Mouse (Mus musculus) left cerebral cortex, postnatal 10 days (tissue): ENCODE data around the gene Iqcc. TPM values are rescaled to one million over a fixed set of nuclear protein-coding genes. Genes with fewer than 3 reads are reported as not detected.

Experiments
- DNase-seq, 2 experiments: peaks; one replicate each; pipeline ENCODE4 v3.0.0; 2021 to 2022; ENCODE audit warnings: low spot score in 2 of 2, mixed read lengths in 1 of 2; ENCODE audit errors: extremely low spot score in 1 of 2
- intact Hi-C: fragments of 180-260 bp; cut with DNase I; formaldehyde crosslinking; loops from one replicate; pipeline ENCODE4 v1.15.1; 2025
- total RNA-seq, 2 experiments: library from RNA; stranded (reverse); gene quantifications; 2 replicates each; pipeline ENCODE4 v1.2.3; 2021

Iqcc gene
- 10 to 100 TPM; 29.3 to 31.5 TPM for total RNA-seq

DNA sequence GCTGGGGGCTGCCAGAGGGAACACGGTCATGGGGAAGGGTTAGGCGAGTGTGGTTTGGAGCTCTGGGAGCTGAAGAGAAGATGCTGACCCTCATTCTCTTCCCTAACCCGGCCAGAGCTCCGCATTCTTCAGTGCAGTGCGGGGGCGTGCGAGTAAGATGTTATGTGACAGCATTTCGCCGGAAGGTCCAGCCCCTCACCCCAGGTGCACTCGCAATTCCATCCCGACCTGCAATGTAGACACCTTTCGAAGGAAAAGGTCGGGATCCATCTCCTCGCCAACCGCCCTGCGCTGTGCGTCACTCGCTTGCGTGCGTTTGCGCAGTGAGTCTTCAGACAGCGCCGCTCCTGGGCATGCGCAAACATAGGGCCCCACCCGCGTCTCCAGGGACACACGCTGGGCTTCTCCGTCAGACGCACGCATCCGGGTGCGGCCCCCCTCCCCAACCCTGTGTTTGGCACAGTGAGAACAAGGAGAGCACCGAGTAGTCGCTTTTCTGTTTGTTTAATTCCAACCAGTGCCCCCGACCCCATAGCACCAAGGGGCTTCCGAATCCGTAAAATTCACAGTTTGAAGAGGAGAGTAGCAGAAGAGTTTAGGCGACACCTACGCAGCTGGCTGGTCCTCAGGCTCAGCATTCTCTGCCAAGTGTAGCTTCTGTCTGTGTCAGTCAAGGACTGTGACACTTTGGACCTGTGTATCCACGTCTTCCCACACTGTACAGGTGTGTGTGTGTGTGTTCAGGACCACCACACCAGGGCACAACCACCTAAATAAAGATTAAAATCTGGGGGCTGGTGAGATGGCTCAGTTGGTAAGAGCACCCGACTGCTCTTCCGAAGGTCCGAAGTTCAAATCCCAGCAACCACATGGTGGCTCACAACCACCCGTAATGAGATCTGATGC, at the start of gene Iqcc:
Iqcc (minus strand) TSS at position 314 of the 906 bp plus-strand sequence.
- DNase-seq: peak; percentile 96 to 97
- intact Hi-C loops: no loop called here

DNA sequence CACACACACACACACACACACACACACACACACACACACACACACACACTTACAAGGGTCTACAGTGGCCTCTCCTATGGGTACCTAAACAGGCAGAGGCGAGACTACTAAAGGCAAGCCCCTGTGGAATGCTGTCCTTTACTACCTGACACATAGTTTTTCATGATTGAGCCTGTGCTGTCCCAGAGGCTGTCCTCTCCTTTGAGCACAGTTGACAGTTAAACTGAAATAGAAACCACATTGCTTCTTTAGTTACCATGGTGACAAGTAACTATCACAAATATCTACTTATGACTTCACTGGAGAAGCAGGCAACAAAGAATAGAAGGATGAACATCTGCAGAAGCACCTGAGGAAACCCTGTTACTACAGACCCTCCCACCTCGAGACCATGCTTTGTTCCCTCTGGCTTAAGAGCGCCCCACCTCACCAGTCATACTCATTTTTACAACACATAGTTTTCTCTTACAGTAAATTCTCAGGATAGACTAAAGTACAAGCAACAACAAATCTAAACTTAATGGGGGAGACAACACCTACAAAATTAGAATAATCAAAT, 43.4 kb upstream of the Iqcc start:
- intact Hi-C loops: no loop called here
- DNase-seq: no peak

GRCm38 (mm10) chr4:129661584-129661983, 42.7 kb upstream of the Iqcc start:
- intact Hi-C loops: no loop called here
- no peak for DNase-seq

GRCm38 (mm10) chr4:129654770-129655169, 35.9 kb upstream of the Iqcc start:
- intact Hi-C loops: no loop called here
- no peak for DNase-seq

GRCm38 (mm10) chr4:129650359-129650758, 31.5 kb upstream of the Iqcc start:
- intact Hi-C loops: no loop called here
- DNase-seq: no peak

GRCm38 (mm10) chr4:129648656-129649055, 29.8 kb upstream of the Iqcc start:
- DNase-seq: no peak
- intact Hi-C loops: no loop called here

DNA sequence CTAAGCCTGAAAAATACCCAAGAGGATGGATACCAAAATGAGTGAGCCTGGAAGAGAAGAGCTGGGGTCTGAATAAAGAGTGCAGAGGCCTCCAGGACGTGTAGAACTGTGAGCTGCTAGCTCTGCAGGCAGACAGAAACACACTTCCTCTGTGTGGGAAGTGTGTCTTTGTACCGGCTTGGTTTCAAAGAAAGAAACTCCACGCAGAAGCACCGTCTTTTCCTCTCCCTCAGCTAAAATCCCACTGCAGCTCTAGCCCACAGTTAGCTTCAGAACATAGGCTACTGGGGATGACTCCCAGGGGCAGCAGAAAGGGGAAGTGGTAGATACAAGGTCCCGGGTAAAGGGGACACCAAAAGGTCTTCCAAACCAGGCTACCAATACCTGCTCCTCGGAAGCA, 26.3 kb upstream of the Iqcc start:
- intact Hi-C loops: no loop called here
- no peak for DNase-seq

GRCm38 (mm10) chr4:129641756-129642155, 22.9 kb upstream of the Iqcc start:
- intact Hi-C loops: no loop called here
- DNase-seq: no peak

DNA sequence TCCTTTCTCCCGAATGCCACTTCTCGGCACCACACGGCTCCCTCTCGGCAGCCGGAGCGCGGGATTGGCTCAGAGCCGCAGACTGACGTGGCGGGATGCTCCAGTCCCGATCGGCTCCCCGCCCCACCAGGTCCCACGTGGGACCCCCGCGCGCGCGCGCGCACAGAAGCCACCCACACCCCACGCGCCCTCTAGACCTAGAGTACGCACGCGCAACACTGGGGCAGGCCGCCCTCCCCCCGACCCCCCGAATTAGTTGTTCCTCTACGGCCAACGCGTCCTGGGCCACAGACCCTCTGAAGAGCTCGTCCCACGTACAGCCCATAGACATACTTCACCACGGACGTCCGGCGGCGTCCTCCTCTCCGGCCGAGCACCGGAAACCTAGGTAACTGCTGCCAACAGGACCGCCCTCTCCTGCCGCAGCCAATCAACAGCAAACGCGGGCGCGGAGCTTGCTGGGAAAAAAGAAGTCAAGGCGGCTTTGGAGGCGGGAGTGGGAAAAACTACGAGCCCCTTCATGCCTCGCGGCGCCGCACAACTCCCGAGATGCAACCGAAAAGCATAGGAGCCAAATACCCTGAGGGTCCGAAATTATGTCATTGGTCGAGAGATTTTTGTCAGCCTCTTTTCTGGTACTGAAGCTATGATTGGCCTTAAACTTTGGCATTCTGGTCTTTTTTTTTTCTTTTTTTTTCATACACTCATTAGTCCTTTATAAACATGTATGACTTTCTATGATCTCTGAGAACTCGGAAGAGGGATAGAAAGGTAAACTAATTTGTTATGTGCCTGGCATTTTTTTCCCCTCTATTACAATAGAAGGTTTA, 22.0 kb upstream of the Iqcc start, which contains the start of gene Txlna:
Txlna (minus strand) TSS at position 428 of the 830 bp plus-strand sequence.
- peak; percentile 97 to 98 for DNase-seq
- intact Hi-C loops: no loop called here

DNA sequence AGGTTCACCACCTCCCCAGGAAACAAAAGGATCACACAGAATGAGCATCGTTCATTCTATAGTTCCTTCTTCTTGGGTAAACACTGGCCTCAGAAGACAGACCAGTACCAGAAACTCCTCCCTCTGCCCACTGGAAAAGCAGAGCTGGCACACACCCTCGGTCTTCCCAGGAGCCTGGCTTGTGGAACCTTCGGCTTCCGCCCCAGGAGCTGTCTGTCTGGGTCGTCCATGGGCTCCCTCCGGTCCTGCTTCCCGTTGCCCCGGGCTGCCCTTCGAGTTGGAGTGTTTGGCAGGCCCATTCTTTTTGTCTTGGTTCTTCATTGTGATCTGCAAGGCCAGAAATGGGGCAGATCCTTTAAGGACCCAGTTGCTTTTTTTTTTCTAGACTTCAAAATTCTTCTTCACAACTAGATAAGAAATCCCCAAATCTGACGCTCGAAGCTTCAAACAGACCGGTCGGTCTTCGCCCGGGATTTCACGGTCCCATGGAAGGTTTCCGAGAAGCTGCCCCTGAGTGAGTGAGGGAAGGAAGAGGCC, 21.3 kb upstream of the Iqcc start:
- DNase-seq: peak in 1 of 2 experiments; percentile 73
- intact Hi-C loops: no loop called here

GRCm38 (mm10) chr4:129639221-129639620, 20.3 kb upstream of the Iqcc start:
- intact Hi-C loops: no loop called here
- no peak for DNase-seq

DNA sequence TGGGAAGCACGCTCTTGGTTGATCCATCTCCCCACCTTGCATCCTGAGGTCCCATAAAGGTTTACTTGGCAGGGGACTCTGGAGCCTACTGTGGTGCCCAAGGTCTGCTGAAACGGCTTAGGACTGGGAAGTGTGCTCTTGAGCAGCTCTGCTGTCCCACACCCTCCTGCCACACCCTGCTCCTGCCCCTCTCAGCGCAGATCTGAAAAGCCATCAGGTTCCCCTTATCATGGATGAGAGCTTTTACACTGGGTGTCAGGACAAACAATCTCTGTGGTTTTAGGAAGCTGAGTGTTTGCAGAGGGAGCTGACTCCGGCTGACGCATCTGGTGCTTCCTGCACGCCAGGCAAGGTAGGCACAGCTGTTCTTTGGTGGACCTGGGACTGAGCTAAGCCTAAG, 15.0 kb upstream of the Iqcc start:
- intact Hi-C loops: no loop called here
- no peak for DNase-seq

- intact Hi-C loops: no loop called here
- DNase-seq: no peak
Measured at GRCm38 (mm10) chr4:129631867-129632266, 13.0 kb upstream of the Iqcc start.

GRCm38 (mm10) chr4:129630944-129631343, 12.0 kb upstream of the Iqcc start:
- DNase-seq: no peak
- intact Hi-C loops: no loop called here

GRCm38 (mm10) chr4:129626035-129626434, 7.1 kb upstream of the Iqcc start:
- DNase-seq: no peak
- intact Hi-C loops: no loop called here

DNA sequence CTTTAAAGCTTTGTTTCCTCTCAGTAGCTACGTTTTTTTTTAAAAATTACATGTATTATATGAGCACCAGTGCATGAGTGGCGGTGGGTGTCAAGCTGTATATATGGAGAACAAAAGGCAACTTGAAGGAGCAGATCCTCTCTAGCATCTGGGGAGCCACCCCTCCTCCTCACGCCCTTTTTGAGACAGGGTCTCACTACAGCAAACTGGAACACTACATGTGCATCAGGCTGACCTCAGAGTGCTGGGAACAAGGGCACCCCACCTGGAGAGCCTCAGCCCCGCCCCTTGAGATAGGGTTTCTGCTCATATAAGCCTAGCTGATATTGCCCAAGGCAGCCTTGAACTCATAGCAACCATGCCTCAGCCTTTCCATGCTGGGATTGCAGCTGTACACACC, 6.6 kb upstream of the Iqcc start:
- intact Hi-C loops: no loop called here

DNA sequence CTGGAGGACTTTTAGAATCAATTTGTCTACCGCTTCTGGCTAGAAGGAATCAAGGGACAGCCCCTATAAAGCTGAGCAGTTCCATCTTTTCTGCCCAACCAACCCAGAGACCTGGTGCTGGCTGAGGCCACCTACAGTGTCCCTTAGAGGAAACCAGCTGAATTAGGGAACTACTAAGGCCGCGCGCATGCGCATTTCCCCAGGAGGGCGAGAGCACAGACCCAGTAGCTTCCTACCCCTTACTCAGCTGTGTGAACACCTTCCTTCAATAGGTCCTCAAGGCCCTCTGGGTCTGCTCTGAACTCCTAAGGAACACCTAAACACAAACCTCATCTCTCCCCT, 6.1 kb upstream of the Iqcc start:
- intact Hi-C loops: no loop called here
- DNase-seq: peak; percentile 57 to 81

More for the DNA sequence above, 6.6 kb upstream of the Iqcc start:
- DNase-seq: no peak

GRCm38 (mm10) chr4:129624281-129625028, 5.6 kb upstream of the Iqcc start:
- DNase-seq: peak; percentile 91 to 93
- intact Hi-C loops: no loop called here

- intact Hi-C loops: no loop called here
- DNase-seq: peak in 1 of 2 experiments; percentile 55
Measured at GRCm38 (mm10) chr4:129623681-129624091, 4.8 kb upstream of the Iqcc start, which contains the start of gene Ccdc28b. Ccdc28b (minus strand) TSS chr4:129623947.
